Mouse (Mus musculus) cerebellum, adult 2 months (tissue): ENCODE data around the gene Crocc2.

Experiments used
- CTCF ChIP-seq: fragments of 200-500 bp; IDR thresholded peaks from 2 replicates; pipeline ENCODE4 v1.5.1; 2011; ENCODE audit warnings: low read depth, mild to moderate bottlenecking, control low read depth, low read length, moderate library complexity, borderline replicate concordance; ENCODE audit not compliant: insufficient read depth
- POLR2A ChIP-seq: fragments of 200-500 bp; IDR thresholded peaks from 2 replicates; pipeline ENCODE4 v1.6.1; 2011; ENCODE audit warnings: low read length, control low read depth, borderline replicate concordance; ENCODE audit not compliant: insufficient read depth

GRCm38 (mm10) chr1:93139713-93140112 is 28.8 kb upstream of the Crocc2 start:
- TF ChIP-seq POLR2A, result no peak
- no peak for TF ChIP-seq CTCF
